Mouse (Mus musculus): ENCODE data around the gene Gm14743. TPM values are rescaled to one million over a fixed set of nuclear protein-coding genes. Genes with fewer than 3 reads are reported as not detected.
"Not testable (repeated sequence)": the region's sequence is repeated elsewhere in the genome, so short reads cannot be mapped to it uniquely, and the experiment has no call there.

The Gm14743 gene
- polyA plus RNA-seq (2014; fragmentation: Nextera tagmentation; extraction: Ambion mirVana): not detected in 2 replicates

DNA sequence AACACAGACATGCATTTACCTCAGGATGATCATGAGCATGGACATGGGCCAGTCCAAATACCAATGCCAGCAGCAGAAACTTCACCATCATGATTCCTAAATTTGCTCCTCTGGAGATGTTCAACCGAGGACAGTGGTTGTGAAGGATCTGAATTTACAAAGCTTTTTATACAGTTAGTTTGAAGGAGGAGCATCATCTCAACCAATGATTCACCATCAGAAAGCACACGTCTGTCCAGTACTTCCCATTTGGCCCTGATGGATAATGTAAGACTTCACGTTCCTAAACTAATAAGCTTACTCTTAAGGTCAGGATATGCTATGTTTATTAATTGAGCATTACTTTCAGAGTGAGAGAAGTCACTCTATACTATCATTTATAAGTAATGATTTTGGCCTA lies at the start of gene Gm14743:
Gm14743 (minus strand) TSS at position 101 of the 400 bp plus-strand sequence.
- ATAC-seq (replicated peaks; ENCODE audit: insufficient number of reproducible peaks, low FRiP score, low TSS enrichment); H3K27me3 ChIP-seq (ENCODE audit: control insufficient read depth, insufficient read depth, low read length); H3K9ac ChIP-seq (ENCODE audit: low read depth, low read length); H3K9me3 ChIP-seq (replicated peaks; ENCODE audit: control insufficient read depth, low read length); H3K4me1 ChIP-seq (ENCODE audit: control insufficient read depth, insufficient read depth, low read length); H3K36me3 ChIP-seq (ENCODE audit: control insufficient read depth, insufficient read depth, low read length); H3K4me3 ChIP-seq (ENCODE audit: low read depth, low read length); H3K27ac ChIP-seq (ENCODE audit: low read depth, low read length); H3K4me2 ChIP-seq: not testable (repeated sequence)
- WGBS (ENCODE audit: insufficient replicate concordance): no CpG with 5 or more reads among the region's 3 CpGs

DNA sequence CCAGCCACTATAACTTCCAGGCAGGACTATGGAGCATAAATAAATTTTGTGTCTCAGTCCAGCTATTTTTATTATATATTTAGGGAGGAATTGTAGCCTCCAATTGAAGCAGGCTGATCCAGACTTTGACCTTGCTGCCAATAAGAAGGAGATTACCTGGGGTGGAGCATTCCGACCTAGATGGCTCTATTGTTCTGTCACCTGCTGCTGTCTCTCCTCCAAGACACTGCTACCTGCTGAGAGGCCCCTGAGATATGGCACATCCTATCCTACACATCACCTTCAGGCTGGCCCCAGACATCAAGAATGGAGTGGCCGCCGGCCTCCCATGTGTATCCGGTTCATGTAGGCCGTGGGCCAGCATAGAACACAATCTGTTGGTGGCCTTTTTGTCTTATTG lies 42.9 kb downstream of the Gm14743 start:
- H3K9me3 ChIP-seq (replicated peaks; ENCODE audit: control insufficient read depth, low read length): no peaks in the 10 kb centered on the region; the same call in 1 of the 2 replicates
- H3K27me3 ChIP-seq (ENCODE audit: control insufficient read depth, insufficient read depth, low read length): no peaks in the 10 kb centered on the region
- H3K4me1 ChIP-seq (ENCODE audit: control insufficient read depth, insufficient read depth, low read length): no peaks in the 10 kb centered on the region
- no peak overlapping the region for H3K4me2 ChIP-seq
- 75% methylated on average over 5 of the region's 5 CpGs for WGBS (ENCODE audit: insufficient replicate concordance)
- no peak overlapping the region for H3K4me3 ChIP-seq (ENCODE audit: low read depth, low read length)
- H3K36me3 ChIP-seq (ENCODE audit: control insufficient read depth, insufficient read depth, low read length): no peaks in the 10 kb centered on the region
- no peak overlapping the region for H3K27ac ChIP-seq (ENCODE audit: low read depth, low read length)
- no peak for ATAC-seq (replicated peaks; ENCODE audit: insufficient number of reproducible peaks, low FRiP score, low TSS enrichment)
- H3K9ac ChIP-seq (ENCODE audit: low read depth, low read length): no peak overlapping the region

DNA sequence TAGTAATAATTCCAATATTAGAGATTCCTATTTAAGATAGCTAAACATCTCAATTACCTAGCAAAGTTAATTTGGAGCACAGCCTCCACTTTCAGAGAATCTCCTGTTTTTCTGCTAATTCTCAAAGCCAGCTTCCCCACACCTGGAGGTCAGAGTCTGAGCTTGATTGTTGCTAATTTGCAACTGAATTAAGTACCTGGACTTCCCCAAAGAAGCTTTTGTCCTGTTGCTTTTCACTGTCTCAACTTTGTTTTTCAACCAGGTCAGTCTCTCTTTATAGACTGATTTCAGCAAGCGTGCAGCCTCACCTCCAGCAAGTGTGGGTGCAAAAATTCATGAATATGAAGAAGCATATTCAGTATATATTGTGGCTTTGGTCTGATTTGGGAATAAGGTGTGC lies 43.5 kb downstream of the Gm14743 start:
- not testable (repeated sequence) for H3K27me3 ChIP-seq (ENCODE audit: control insufficient read depth, insufficient read depth, low read length); H3K9me3 ChIP-seq (replicated peaks; ENCODE audit: control insufficient read depth, low read length); H3K36me3 ChIP-seq (ENCODE audit: control insufficient read depth, insufficient read depth, low read length); H3K4me1 ChIP-seq (ENCODE audit: control insufficient read depth, insufficient read depth, low read length); H3K4me3 ChIP-seq (ENCODE audit: low read depth, low read length); H3K4me2 ChIP-seq; ATAC-seq (replicated peaks; ENCODE audit: insufficient number of reproducible peaks, low FRiP score, low TSS enrichment); H3K9ac ChIP-seq (ENCODE audit: low read depth, low read length); H3K27ac ChIP-seq (ENCODE audit: low read depth, low read length)
- 44% methylated on average over 1 of the region's 1 CpGs for WGBS (ENCODE audit: insufficient replicate concordance)

Other genes with a start within 250 kb of the Gm14743 start
- not detected in 2 replicates for gene Obp1a, start 154.5 kb downstream of the Gm14743 start, polyA plus RNA-seq (2014; fragmentation: Nextera tagmentation; extraction: Ambion mirVana)
- not detected in 2 replicates for gene Gm5938, start 120.5 kb downstream of the Gm14743 start, polyA plus RNA-seq (2014; fragmentation: Nextera tagmentation; extraction: Ambion mirVana)
- not detected in 2 replicates for gene Obp1b, start 59.1 kb downstream of the Gm14743 start, polyA plus RNA-seq (2014; fragmentation: Nextera tagmentation; extraction: Ambion mirVana)
- gene 4930480E11Rik, start 123.7 kb upstream of the Gm14743 start, polyA plus RNA-seq (2014; fragmentation: Nextera tagmentation; extraction: Ambion mirVana): not detected in 2 replicates

Data from heart, embryonic 11.5 days (tissue).